Mouse (Mus musculus): ENCODE results near the gene Grin2d. TPM values are rescaled to one million over a fixed set of nuclear protein-coding genes. Genes with fewer than 3 reads are reported as not detected.

Grin2d gene
- polyA plus RNA-seq, 1 experiment, result 1.1 TPM

GRCm38 (mm10) chr7:45862804-45863203 is 15.4 kb downstream of the Grin2d start:
- no peak for DNase-seq (ENCODE audit: low read depth, low spot score)
- 83% methylated on average over 7 of the region's 7 CpGs for WGBS

DNA sequence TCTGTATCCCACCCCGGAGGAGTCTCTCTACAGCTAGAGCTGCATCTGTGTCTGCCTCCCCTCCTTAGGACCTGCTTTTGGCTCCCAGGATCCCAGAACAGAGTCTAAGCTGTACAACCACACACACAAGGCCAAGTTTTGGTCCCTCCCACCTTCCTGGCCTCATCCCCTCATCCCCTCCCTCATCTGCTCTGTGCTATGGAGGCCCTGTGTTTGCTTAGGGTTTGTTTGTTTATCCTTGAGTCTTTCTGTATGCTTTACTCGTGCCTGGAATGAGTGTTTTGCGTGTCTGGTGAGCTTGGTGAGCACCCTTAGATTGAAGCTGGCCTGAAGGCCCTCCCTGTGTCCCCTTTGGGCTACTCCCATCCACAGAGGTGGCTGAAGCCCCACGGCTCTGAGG is 19.2 kb downstream of the Grin2d start:
- 33% methylated on average over 4 of the region's 4 CpGs for WGBS
- no peak for DNase-seq (ENCODE audit: low read depth, low spot score)

GRCm38 (mm10) chr7:45856950-45857901 is 21.0 kb downstream of the Grin2d start:
- 18% methylated on average over 30 of the region's 30 CpGs for WGBS

GRCm38 (mm10) chr7:45853089-45853488 is 25.1 kb downstream of the Grin2d start:
- 79% methylated on average over 12 of the region's 12 CpGs for WGBS
- DNase-seq (ENCODE audit: low read depth, low spot score), result no peak

More at GRCm38 (mm10) chr7:45856950-45857901, 21.0 kb downstream of the Grin2d start:
- DNase-seq (ENCODE audit: low read depth, low spot score), result no peak

GRCm38 (mm10) chr7:45850661-45851060 is 27.5 kb downstream of the Grin2d start:
- DNase-seq (ENCODE audit: low read depth, low spot score), result no peak
- WGBS, result 76% methylated on average over 3 of the region's 3 CpGs

DNA sequence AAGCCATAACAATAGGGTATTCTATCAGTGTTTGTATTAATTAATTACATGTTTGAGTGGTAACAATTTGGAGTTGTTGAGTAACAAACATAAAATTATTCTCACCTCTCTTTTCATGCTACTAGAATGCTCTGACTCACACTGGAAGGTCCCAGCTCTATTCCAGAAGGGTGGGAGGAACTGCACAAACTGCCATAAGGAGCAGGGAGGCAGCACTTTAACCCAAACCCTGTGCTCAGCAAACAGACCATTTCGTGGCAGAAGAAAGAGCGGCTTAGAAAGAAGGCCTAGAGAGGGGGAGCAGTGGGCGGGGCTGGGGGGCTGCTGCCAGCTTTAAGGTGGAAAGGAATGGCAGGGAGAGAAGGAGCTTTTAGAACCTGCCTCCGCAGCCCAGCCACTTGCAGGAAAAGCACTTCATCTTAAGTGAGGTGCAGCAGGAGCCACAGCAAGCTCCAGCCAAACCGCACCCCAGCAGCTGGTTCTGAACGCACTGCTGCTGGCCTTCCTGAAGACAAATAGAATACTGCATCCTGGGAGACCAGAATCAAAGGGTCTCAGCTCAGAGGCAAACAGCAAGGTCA is 29.6 kb downstream of the Grin2d start:
- 22% methylated on average over 6 of the region's 6 CpGs for WGBS

GRCm38 (mm10) chr7:45842950-45843744 is 35.0 kb downstream of the Grin2d start:
- WGBS, result 86% methylated on average over 10 of the region's 10 CpGs
- no peak for DNase-seq (ENCODE audit: low read depth, low spot score)

More for the DNA sequence above, 29.6 kb downstream of the Grin2d start:
- DNase-seq (ENCODE audit: low read depth, low spot score), result no peak

DNA sequence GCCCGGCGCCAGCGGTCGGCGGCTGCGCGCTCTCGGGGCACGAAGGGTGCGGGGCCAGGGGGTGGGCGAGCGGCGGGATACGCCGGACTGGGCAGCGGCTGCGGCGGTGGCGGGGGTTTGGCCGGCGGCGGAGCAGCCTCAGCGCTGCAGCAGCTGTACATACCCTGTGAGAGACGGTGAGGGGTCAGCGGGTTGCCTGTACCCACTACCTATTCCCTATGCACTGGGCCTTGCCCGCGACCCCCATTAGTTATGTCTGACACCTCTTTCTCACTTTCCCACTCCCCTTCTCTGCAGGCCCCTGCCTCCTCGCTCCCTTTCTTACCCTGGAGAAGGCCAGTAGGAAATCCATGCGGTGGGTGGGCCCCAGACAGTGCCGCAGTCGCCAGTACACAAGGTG is 44.3 kb downstream of the Grin2d start:
- WGBS, result 11% methylated on average over 31 of the region's 31 CpGs
- no peak for DNase-seq (ENCODE audit: low read depth, low spot score)

- WGBS, result under 1% methylated on average over 82 of the region's 86 CpGs
These were observed 44.9 kb downstream of the Grin2d start for GRCm38 (mm10) chr7:45833148-45833790.

DNA sequence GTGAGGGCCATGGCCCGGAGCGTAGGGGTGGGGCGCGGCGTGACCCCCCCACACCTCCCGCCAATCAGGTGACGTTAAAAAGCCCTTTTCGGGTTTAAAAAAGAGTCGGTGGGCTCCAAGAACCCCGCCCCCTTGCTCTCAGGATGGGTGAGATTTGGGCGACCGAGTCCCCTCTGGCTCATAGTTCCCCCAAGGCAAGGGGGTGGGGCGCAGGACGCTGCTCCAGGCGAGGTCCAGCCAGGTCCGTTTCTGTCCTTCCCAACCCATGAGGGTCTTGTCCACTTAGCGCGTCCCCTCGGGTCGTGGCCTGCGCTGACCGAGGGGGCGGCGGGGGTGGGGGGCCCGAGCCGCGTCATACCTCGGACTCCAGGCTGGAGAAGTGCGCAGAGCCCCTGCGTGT is 45.8 kb downstream of the Grin2d start:
- DNase-seq (ENCODE audit: low read depth, low spot score), result no peak
- WGBS, result 14% methylated on average over 30 of the region's 30 CpGs

More at GRCm38 (mm10) chr7:45833148-45833790, 44.9 kb downstream of the Grin2d start:
- DNase-seq (ENCODE audit: low read depth, low spot score), result no peak

GRCm38 (mm10) chr7:45831128-45831525 is 47.1 kb downstream of the Grin2d start:
- 24% methylated on average over 5 of the region's 5 CpGs for WGBS
- DNase-seq (ENCODE audit: low read depth, low spot score), result no peak

- DNase-seq (ENCODE audit: low read depth, low spot score), result peak; percentile 73
- under 1% methylated on average over 35 of the region's 35 CpGs for WGBS
These were observed 47.6 kb downstream of the Grin2d start, which contains the start of gene Grwd1 for GRCm38 (mm10) chr7:45830427-45831127. Gene Grwd1 (minus strand): TSS chr7:45830944.

GRCm38 (mm10) chr7:45826631-45827030 is 51.5 kb downstream of the Grin2d start:
- WGBS, result 88% methylated on average over 7 of the region's 7 CpGs
- DNase-seq (ENCODE audit: low read depth, low spot score), result no peak

DNA sequence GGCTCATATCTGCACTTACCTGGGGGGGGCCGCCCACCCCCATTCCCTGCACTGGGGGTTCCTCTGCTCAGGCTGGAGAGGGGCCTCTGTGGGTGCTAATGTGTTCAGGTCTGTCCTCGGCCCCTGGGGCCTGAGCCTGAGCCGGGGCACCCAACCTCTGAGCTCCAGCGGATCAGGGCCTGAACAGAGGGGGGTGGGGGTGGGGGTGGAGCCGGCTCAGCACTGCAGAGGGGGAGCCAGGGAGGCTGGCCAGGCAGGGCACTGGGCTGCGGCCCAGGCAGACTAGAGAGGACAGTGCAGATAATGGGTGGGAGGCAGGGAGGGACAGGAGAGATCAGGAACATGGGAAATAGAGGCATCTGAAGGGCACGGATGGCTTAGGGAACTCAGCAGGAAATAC is 53.6 kb downstream of the Grin2d start, which contains the start of gene Kcnj14:
Gene Kcnj14 (minus strand): TSS at position 185 of the 400 bp plus-strand sequence.
- WGBS, result 77% methylated on average over 7 of the region's 7 CpGs
- DNase-seq (ENCODE audit: low read depth, low spot score), result no peak

DNA sequence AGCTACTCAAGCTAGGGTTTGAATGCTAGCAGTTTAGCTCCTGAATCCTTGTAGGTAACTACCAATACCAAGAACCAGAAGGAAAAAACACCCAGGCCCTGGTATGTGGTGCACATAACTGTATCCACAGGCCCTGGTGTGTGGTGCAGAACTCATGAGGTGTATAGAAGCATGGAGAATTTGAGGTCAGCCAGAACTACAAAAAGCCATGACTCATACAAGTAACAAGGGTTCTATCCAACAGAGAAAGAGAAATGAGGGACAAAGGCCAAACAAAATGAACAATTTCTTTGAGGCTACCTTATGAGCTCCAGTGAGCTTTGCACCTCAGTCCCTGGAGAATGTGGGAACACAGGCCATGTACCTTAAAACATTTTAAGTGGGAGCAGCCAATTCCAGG is 57.3 kb downstream of the Grin2d start:
- DNase-seq (ENCODE audit: low read depth, low spot score), result no peak

- 29% methylated on average over 25 of the region's 25 CpGs for WGBS
- no peak for DNase-seq (ENCODE audit: low read depth, low spot score)
These were observed 58.3 kb downstream of the Grin2d start for GRCm38 (mm10) chr7:45819843-45820242.

GRCm38 (mm10) chr7:45815984-45816351 is 62.2 kb downstream of the Grin2d start:
- DNase-seq (ENCODE audit: low read depth, low spot score), result no peak
- WGBS, result 63% methylated on average over 2 of the region's 2 CpGs

GRCm38 (mm10) chr7:45815323-45815983 is 62.7 kb downstream of the Grin2d start:
- 78% methylated on average over 10 of the region's 10 CpGs for WGBS
- no peak for DNase-seq (ENCODE audit: low read depth, low spot score)

All from large intestine, adult 2 months (tissue).